Mouse (Mus musculus): ENCODE data around the gene Borcs8.

Borcs8 gene

GRCm38 (mm10) chr8:70179082-70179481 is 39.8 kb downstream of the Borcs8 start:
- DNase-seq (ENCODE audit: low spot score in 2 of 2) = no peak

- no peak for DNase-seq (ENCODE audit: low spot score in 2 of 2)
Observed at GRCm38 (mm10) chr8:70181212-70181902, 42.1 kb downstream of the Borcs8 start.

- no peak for DNase-seq (ENCODE audit: low spot score in 2 of 2)
Observed at GRCm38 (mm10) chr8:70181903-70182252, 42.6 kb downstream of the Borcs8 start.

- DNase-seq (ENCODE audit: low spot score in 2 of 2) = no peak
Observed at GRCm38 (mm10) chr8:70183194-70183593, 43.9 kb downstream of the Borcs8 start.

- DNase-seq (ENCODE audit: low spot score in 2 of 2) = no peak
Observed at GRCm38 (mm10) chr8:70188707-70189106, 49.4 kb downstream of the Borcs8 start.

- DNase-seq (ENCODE audit: low spot score in 2 of 2) = no peak
Observed at GRCm38 (mm10) chr8:70193238-70193637, 53.9 kb downstream of the Borcs8 start.

- no peak for DNase-seq (ENCODE audit: low spot score in 2 of 2)
Observed at GRCm38 (mm10) chr8:70194191-70194590, 54.9 kb downstream of the Borcs8 start.

GRCm38 (mm10) chr8:70195762-70196161 is 56.5 kb downstream of the Borcs8 start:
- no peak for DNase-seq (ENCODE audit: low spot score in 2 of 2)
